Mouse (Mus musculus) cortical plate, adult 2 months (tissue): ENCODE measurements around the gene 1110032A03Rik.

Source experiments
- CTCF ChIP-seq: fragments of 200-500 bp; IDR thresholded peaks from 2 replicates; pipeline ENCODE4 v1.5.1; 2011; ENCODE audit warnings: mild to moderate bottlenecking, control low read depth, low read length; ENCODE audit not compliant: insufficient read depth; ENCODE audit errors: extremely low read depth
- POLR2A ChIP-seq: fragments of 200-500 bp; IDR thresholded peaks from 2 replicates; pipeline ENCODE4 v1.6.1; 2011; ENCODE audit warnings: mild to moderate bottlenecking, low read length, control low read depth; ENCODE audit not compliant: insufficient read depth; ENCODE audit errors: extremely low read depth

DNA sequence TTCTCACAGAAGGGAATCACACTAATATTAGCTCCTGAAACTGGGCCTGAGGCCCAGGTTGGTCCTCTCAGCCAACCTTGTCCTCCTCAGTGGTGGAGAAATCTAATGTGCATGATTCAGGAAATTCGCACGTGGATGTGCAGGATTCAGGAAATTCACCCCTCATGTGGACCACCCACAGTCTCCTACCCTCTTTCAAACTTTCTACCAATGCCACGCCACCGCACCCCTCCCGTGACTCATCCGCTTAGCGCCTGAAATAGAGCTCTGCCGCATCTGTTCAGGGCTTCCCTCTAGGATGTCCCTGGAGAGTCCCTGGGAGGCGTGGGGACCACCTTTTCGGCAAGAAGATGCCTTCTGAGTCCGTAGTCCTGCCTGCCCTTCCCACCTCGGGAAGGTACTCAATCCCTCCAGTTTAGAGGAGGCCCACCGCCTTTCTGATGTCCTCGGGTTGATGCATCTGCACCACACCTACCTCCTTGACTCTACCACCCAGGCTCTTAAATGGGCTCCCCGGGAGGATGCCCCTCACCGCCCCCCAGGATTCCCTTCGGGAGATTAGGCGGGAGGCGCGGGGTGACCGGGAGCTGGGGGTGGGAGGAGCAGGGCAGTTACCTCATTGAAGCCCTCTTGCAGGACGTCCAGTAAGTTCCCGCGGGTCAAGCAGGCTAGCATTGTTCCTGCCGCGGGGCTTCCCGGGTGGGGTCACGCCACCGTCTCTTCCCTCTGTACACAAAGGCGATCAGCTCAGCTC is 48.0 kb downstream of the 1110032A03Rik start:
- no peak for TF ChIP-seq CTCF
- TF ChIP-seq POLR2A, result no peak
